Mouse (Mus musculus): ENCODE data around the gene Hist1h1e.

DNA sequence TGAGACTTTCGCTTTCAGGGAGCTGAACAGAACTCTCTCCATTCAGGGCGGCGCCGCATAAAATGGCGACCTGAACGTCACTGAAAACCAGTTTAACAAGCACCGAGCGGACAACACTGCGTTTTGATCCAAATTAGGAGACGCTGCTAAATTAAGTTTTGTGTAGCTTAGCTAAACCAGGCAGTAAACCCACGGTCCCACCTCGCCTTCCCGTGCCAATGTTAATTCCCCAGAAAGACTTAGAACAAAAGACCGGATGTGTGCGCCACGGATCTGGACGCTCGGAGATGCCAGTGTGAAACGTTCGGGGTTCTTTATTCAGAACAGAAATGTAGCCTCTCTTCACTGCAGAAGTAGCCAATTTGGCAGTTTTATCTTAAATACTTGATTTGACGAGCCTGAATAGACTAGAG lies 37.3 kb downstream of the Hist1h1e start:
- TF ChIP-seq CTCF (IDR thresholded peaks at IDR 0.05; ENCODE audit: control insufficient read depth, insufficient read depth, low read length) = no peak
- TF ChIP-seq POLR2A (IDR thresholded peaks at IDR 0.05; ENCODE audit: borderline replicate concordance, control insufficient read depth, low read depth, low read length) = 0 out of 2 replicates have a peak, but pooled peaks have one; percentile 36

Measured in bone marrow, adult 2 months (tissue).